Mouse (Mus musculus) heart, embryonic 11.5 days (tissue): ENCODE results near the gene Aldh3b2. TPM values are rescaled to one million over a fixed set of nuclear protein-coding genes. Genes with fewer than 3 reads are reported as not detected.

ENCODE experiments used
- ATAC-seq: fragments of 200-750 bp; cut with Nextera tagmentation; replicated peaks from 2 replicates; pipeline ENCODE4 v1.8.0; 2017; ENCODE audit warnings: moderate library complexity; ENCODE audit not compliant: insufficient number of reproducible peaks, low FRiP score, low TSS enrichment
- H3K27ac ChIP-seq: fragments of 300-500 bp; sonication (generic); 2 replicates; pipeline ENCODE4 v1.5.1; 2014; ENCODE audit warnings: mild to moderate bottlenecking, low read depth, low read length
- H3K27me3 ChIP-seq: fragments of 300-500 bp; sonication (generic); 2 replicates; pipeline ENCODE4 v1.6.1; 2014; ENCODE audit warnings: mild to moderate bottlenecking, low read length, mixed read lengths; ENCODE audit not compliant: control insufficient read depth, insufficient read depth
- H3K36me3 ChIP-seq: fragments of 300-500 bp; sonication (generic); 2 replicates; pipeline ENCODE4 v1.6.1; 2014; ENCODE audit warnings: mild to moderate bottlenecking, low read length, moderate library complexity, mixed read lengths; ENCODE audit not compliant: control insufficient read depth, insufficient read depth
- H3K4me1 ChIP-seq: fragments of 300-500 bp; sonication (generic); 2 replicates; pipeline ENCODE4 v1.6.1; 2014; ENCODE audit warnings: low read length; ENCODE audit not compliant: control insufficient read depth, insufficient read depth
- H3K4me2 ChIP-seq: fragments of 300-500 bp; sonication (generic); 2 replicates; pipeline ENCODE4 v1.6.1; 2014; ENCODE audit warnings: mild to moderate bottlenecking, moderate library complexity
- H3K4me3 ChIP-seq: fragments of 300-500 bp; sonication (generic); 2 replicates; pipeline ENCODE4 v1.5.1; 2014; ENCODE audit warnings: low read depth, low read length
- H3K9ac ChIP-seq: fragments of 300-500 bp; sonication (generic); 2 replicates; pipeline ENCODE4 v1.6.1; 2014; ENCODE audit warnings: mild to moderate bottlenecking, low read depth, low read length, moderate library complexity
- H3K9me3 ChIP-seq: fragments of 300-500 bp; sonication (generic); replicated peaks from 2 replicates; pipeline ENCODE4 v1.6.1; 2016; ENCODE audit warnings: low read length; ENCODE audit not compliant: control insufficient read depth
- WGBS: fragments of 180-500 bp; shearing (Covaris S2); extraction: QIAGEN DNeasy Blood & Tissue Kit; methylation state at CpG from one replicate; pipeline ENCODE4 v1.1.7; 2014; ENCODE audit not compliant: insufficient replicate concordance; 5-methylcytosine and 5-hydroxymethylcytosine counted together
- polyA plus RNA-seq: library from polyadenylated mRNA; unstranded; fragments of >200 nt; fragmentation: Nextera tagmentation; extraction: Ambion mirVana; gene quantifications from 2 replicates; pipeline ENCODE4 v1.2.1, GENCODE M21; 2014

Aldh3b2 gene
- polyA plus RNA-seq, 1 experiment from 2014 or later = 0.16 TPM

GRCm38 (mm10) chr19:4013066-4013465 lies 40.9 kb downstream of the Aldh3b2 start:
- peak overlapping the region; percentile 89 for H3K4me3 ChIP-seq
- H3K9ac ChIP-seq = peak overlapping the region; percentile 66
- peak; percentile 46; the same call in 1 of the 2 replicates for ATAC-seq
- no peaks in the 10 kb centered on the region for H3K9me3 ChIP-seq
- H3K27ac ChIP-seq = peak overlapping the region; percentile 38
- peak overlapping the region; percentile 66 for H3K4me2 ChIP-seq
- peaks cover 7% of the 10 kb centered on the region for H3K36me3 ChIP-seq
- H3K4me1 ChIP-seq = peaks cover 15% of the 10 kb centered on the region
- WGBS = 9% methylated on average over 9 of the region's 9 CpGs
- no peaks in the 10 kb centered on the region for H3K27me3 ChIP-seq

- H3K4me2 ChIP-seq = no peak overlapping the region
- no peaks in the 10 kb centered on the region for H3K36me3 ChIP-seq
- no peaks in the 10 kb centered on the region for H3K27me3 ChIP-seq
- no peak for ATAC-seq
- peaks cover 15% of the 10 kb centered on the region for H3K4me1 ChIP-seq
- H3K4me3 ChIP-seq = no peak overlapping the region
- H3K9me3 ChIP-seq = no peaks in the 10 kb centered on the region
- no peak overlapping the region for H3K27ac ChIP-seq
- peak overlapping the region; percentile 36; the same call in 1 of the 2 replicates for H3K9ac ChIP-seq
Observed at GRCm38 (mm10) chr19:4014802-4015201, 42.7 kb downstream of the Aldh3b2 start.

- no peaks in the 10 kb centered on the region for H3K27me3 ChIP-seq
- no peaks in the 10 kb centered on the region for H3K9me3 ChIP-seq
- no peak for ATAC-seq
- WGBS = 52% methylated on average over 5 of the region's 5 CpGs
- H3K4me2 ChIP-seq = no peak overlapping the region; the same call in 1 of the 2 replicates
- no peak overlapping the region for H3K4me3 ChIP-seq
- no peaks in the 10 kb centered on the region for H3K36me3 ChIP-seq
- H3K4me1 ChIP-seq = peaks cover 15% of the 10 kb centered on the region
- H3K9ac ChIP-seq = peak overlapping the region; percentile 36; the same call in 1 of the 2 replicates
- H3K27ac ChIP-seq = peak overlapping the region; percentile 50; the same call in 1 of the 2 replicates
Observed at GRCm38 (mm10) chr19:4015635-4016034, 43.5 kb downstream of the Aldh3b2 start.

- no peak overlapping the region for H3K9ac ChIP-seq
- H3K4me2 ChIP-seq = no peak overlapping the region
- WGBS = 62% methylated on average over 10 of the region's 10 CpGs
- no peaks in the 10 kb centered on the region for H3K27me3 ChIP-seq
- H3K9me3 ChIP-seq = no peaks in the 10 kb centered on the region
- H3K36me3 ChIP-seq = no peaks in the 10 kb centered on the region
- no peak overlapping the region for H3K27ac ChIP-seq
- no peak overlapping the region for H3K4me3 ChIP-seq
- ATAC-seq = no peak
- H3K4me1 ChIP-seq = 0 out of 2 replicates have a peak, but pooled peaks cover 5% of the 10 kb centered on the region
Observed at GRCm38 (mm10) chr19:4017921-4018587, 45.9 kb downstream of the Aldh3b2 start.

- 0 out of 2 replicates have a peak, but pooled peaks cover 5% of the 10 kb centered on the region for H3K4me1 ChIP-seq
Observed at GRCm38 (mm10) chr19:4018743-4019583, 46.8 kb downstream of the Aldh3b2 start.

GRCm38 (mm10) chr19:4023185-4023584 lies 51.1 kb downstream of the Aldh3b2 start:
- Histone ChIP-seq H3K9me3 (peaks cover 2% of the 10 kb centered on the region; the same call in 1 of the 2 replicates), H3K27me3 (no peaks in the 10 kb centered on the region), H3K36me3 (no peaks in the 10 kb centered on the region), H3K4me3 (no peak overlapping the region), H3K4me1 (no peaks in the 10 kb centered on the region), H3K27ac (no peak overlapping the region), H3K9ac (no peak overlapping the region), H3K4me2 (no peak overlapping the region)
- ATAC-seq = no peak
- 54% methylated on average over 7 of the region's 7 CpGs for WGBS

More at GRCm38 (mm10) chr19:4018743-4019583, 46.8 kb downstream of the Aldh3b2 start:
- Histone ChIP-seq H3K9ac (no peak overlapping the region), H3K36me3 (no peaks in the 10 kb centered on the region), H3K4me3 (no peak overlapping the region), H3K9me3 (no peaks in the 10 kb centered on the region), H3K27ac (no peak overlapping the region), H3K4me2 (no peak overlapping the region), H3K27me3 (no peaks in the 10 kb centered on the region)
- no peak for ATAC-seq
- WGBS = 42% methylated on average over 18 of the region's 18 CpGs

GRCm38 (mm10) chr19:4027576-4027975 lies 55.4 kb downstream of the Aldh3b2 start:
- Histone ChIP-seq H3K27me3 (no peaks in the 10 kb centered on the region), H3K9ac (no peak overlapping the region), H3K4me2 (no peak overlapping the region), H3K36me3 (no peaks in the 10 kb centered on the region), H3K9me3 (peaks cover 2% of the 10 kb centered on the region; the same call in 1 of the 2 replicates), H3K27ac (no peak overlapping the region), H3K4me1 (no peaks in the 10 kb centered on the region), H3K4me3 (no peak overlapping the region)
- no peak for ATAC-seq
